Mouse (Mus musculus) thymus, postnatal 14 days (tissue): ENCODE measurements around the gene Irx6.

ENCODE experiments used
- DNase-seq: peaks from one replicate; pipeline ENCODE4 v3.0.0; 2021

The Irx6 gene

GRCm38 (mm10) chr8:92674244-92675128, at the start of gene Irx6:
Irx6 (plus strand) TSS chr8:92674288.
- no peak for DNase-seq

- DNase-seq = no peak
Measured at GRCm38 (mm10) chr8:92628711-92629650, 45.1 kb upstream of the Irx6 start.

GRCm38 (mm10) chr8:92633199-92633598, 40.9 kb upstream of the Irx6 start:
- DNase-seq = no peak

GRCm38 (mm10) chr8:92640820-92641219, 33.3 kb upstream of the Irx6 start:
- DNase-seq = no peak

GRCm38 (mm10) chr8:92646637-92647036, 27.5 kb upstream of the Irx6 start:
- no peak for DNase-seq

GRCm38 (mm10) chr8:92664207-92664606, 9.9 kb upstream of the Irx6 start:
- DNase-seq = no peak

GRCm38 (mm10) chr8:92670236-92670635, 3.9 kb upstream of the Irx6 start:
- no peak for DNase-seq

GRCm38 (mm10) chr8:92670656-92671195, 3.4 kb upstream of the Irx6 start:
- no peak for DNase-seq

GRCm38 (mm10) chr8:92671892-92672291, 2.2 kb upstream of the Irx6 start:
- no peak for DNase-seq

- DNase-seq = no peak
Measured at GRCm38 (mm10) chr8:92673101-92673500, 987 bp upstream of the Irx6 start.

GRCm38 (mm10) chr8:92673555-92674243, 389 bp upstream of the Irx6 start:
- no peak for DNase-seq

- no peak for DNase-seq
Measured at GRCm38 (mm10) chr8:92678407-92678806, 4.3 kb downstream of the Irx6 start.

GRCm38 (mm10) chr8:92697361-92697760, 23.3 kb downstream of the Irx6 start:
- no peak for DNase-seq

- DNase-seq = no peak
Measured at GRCm38 (mm10) chr8:92698411-92698810, 24.3 kb downstream of the Irx6 start.

- no peak for DNase-seq
Measured at GRCm38 (mm10) chr8:92699922-92700540, 25.9 kb downstream of the Irx6 start.

- no peak for DNase-seq
Measured at GRCm38 (mm10) chr8:92703375-92703774, 29.3 kb downstream of the Irx6 start.

GRCm38 (mm10) chr8:92706311-92706710, 32.2 kb downstream of the Irx6 start:
- DNase-seq = no peak

- no peak for DNase-seq
Measured at GRCm38 (mm10) chr8:92713286-92713685, 39.2 kb downstream of the Irx6 start.

GRCm38 (mm10) chr8:92717418-92717817, 43.3 kb downstream of the Irx6 start:
- no peak for DNase-seq

- DNase-seq = no peak
Measured at GRCm38 (mm10) chr8:92718057-92718456, 44.0 kb downstream of the Irx6 start.

- DNase-seq = no peak
Measured at GRCm38 (mm10) chr8:92721266-92721935, 47.3 kb downstream of the Irx6 start.

GRCm38 (mm10) chr8:92721936-92722321, 47.8 kb downstream of the Irx6 start:
- no peak for DNase-seq
